Mouse (Mus musculus) cerebellum, adult 11-12 months (tissue): Measurements from ENCODE around the gene Rae1.

Experiments
- DNase-seq: peaks from one replicate; pipeline ENCODE4 v3.0.0; 2022

Gene Rae1

GRCm38 (mm10) chr2:172997748-172998147, 2.2 kb upstream of the Rae1 start:
- DNase-seq: no peak

DNA sequence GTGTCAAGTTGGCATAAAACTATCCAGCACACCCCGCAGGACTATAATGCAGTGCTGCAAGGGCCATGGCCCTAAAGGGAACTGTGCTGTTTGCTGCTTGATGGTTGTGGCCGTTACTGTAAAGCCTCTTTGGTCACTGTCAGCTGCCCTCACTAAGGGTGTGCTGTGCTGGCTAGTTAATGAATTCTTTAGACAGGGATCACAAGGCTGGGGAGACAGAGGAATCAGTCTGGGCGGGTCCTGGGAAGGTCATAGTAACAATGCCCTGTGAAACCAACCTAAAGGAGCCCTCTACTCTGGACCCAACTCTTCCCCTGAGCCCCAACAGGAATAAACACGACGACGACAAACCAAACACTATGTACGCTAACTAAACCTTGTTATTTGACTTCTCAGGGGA, 1.4 kb upstream of the Rae1 start:
- no peak for DNase-seq

- DNase-seq: no peak
These were observed 352 bp downstream of the Rae1 start for GRCm38 (mm10) chr2:173000285-173000652.

DNA sequence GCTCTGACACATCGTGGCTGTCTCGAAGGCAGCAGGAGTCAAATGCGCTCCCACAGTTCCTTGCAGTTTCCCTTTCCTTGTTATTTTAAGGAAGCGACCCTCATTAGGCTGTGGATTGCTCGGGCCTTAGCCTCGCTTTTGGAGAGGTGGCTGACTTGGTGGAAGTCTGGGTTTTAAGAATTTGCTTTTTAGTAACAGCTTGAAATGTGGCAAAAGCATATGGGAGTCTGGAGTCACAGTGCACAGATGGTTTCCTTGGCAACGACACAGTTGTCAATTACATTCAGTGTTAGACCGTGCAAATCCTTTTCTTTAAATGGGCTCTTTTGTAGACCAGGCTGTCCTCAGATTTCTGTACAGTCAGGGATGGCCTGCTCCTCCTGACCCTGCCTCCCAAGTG, 1.0 kb downstream of the Rae1 start:
- no peak for DNase-seq

DNA sequence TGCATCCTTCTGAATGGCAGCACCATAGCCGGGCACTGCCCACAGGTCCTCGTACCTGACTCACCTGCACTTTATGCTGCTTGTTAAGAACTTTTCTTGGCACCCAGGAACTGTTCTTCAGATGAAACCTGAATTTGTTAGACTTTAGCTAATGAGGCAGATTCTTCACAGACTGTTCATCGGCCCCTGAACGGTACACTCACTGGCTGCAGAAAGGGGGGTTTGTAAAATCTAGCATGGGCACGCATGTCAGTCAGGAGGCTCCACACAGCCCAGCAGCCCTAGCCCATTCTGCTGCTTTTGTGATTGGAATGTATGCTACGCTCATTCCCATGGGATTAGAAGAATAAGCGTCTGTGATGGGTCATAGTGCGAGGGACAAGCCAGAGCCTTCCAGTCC, 3.8 kb downstream of the Rae1 start:
- no peak for DNase-seq

DNA sequence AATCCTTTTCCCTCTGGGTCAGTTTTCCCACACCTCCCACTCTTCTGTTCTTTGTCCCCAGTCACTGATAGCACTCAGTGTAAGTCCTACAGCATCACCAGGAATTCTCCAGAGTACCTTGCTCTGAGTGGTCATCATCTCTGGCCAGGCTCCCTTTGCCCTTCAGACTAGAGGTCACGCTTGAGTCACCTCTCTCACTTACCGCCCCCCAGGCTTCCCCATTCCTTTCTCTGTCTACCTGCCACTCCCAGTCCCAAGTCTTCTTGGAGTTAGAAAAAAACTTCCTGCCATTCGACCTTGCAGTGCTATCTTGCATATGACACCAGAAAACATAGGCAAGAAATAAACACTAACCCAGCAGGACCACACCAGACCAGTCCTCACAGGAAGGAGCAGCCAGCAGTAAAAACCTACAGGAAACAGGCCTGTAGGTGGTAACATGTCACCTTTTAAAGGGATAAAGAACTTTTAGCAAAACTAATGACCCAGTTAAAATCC, 10.4 kb downstream of the Rae1 start:
- DNase-seq: no peak

DNA sequence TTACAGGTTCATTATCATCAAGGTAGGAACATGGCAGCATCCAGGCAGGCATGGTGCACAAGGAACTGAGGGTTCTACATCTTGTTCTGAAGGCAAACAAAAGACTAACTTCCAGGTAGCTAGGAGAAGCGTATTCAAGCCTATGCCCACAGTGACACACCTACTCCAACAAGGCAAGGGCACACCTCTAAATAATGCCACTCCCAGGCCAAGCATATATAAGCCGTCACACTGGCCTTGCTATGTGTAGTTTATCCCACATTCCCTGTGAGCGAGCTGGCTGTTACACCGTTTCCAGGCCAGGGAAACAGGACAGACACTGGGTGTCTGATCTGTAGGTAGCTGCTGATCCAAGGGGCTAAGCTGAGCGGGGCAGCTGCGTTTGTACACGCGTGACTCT, 11.5 kb downstream of the Rae1 start:
- DNase-seq: no peak

- no peak for DNase-seq
These were observed 14.9 kb downstream of the Rae1 start for GRCm38 (mm10) chr2:173014741-173015287.

GRCm38 (mm10) chr2:173017940-173018339, 18.0 kb downstream of the Rae1 start:
- no peak for DNase-seq

DNA sequence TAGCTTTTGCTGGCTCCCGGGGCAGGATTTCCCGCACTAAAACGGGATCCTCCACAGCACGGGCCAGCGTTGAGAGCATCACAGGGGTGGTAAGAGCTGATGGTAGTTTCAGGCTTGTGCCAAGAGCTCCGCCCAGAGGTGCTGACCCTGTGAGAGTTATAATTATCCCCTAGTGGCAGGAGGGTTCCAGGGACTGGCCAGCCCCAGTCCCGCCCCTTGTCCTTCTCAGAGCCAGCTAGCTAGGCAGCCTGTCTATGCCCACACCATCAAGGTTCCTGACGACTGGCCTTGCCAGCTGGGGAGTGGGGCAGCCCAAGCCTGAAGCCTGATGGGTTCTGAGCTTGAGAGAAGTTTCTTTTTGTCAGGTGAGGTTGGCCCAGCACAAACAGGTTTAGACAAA, 18.7 kb downstream of the Rae1 start:
- peak; percentile 39 for DNase-seq

GRCm38 (mm10) chr2:173019322-173019721, 19.4 kb downstream of the Rae1 start:
- no peak for DNase-seq

- peak; percentile 86 for DNase-seq
These were observed 19.9 kb downstream of the Rae1 start for GRCm38 (mm10) chr2:173019790-173020189.

DNA sequence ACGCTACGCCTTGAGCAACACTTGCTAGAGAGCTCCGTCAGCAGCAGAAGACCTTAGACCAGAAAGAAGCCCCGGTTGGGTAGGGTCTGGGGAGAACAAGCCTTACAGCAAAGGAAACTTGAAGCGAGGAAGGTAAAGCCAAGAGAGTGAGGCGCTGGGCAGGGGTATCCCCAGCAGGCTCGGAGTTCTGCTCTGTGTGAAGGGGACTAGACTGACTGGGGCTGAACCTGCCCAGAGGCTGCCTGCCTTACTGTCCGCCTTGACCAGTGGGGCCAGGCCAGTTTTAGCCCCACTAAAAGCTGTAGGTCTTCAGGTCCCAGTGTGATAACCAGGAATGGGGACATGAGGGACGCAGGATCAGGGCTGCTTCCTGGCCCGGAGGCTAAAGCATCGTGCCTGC, 20.5 kb downstream of the Rae1 start, which contains the start of gene Rbm38:
Gene Rbm38, plus strand, starts transcription at position 69 of the 400 bp plus-strand sequence.
- peak; percentile 32 for DNase-seq

- peak; percentile 91 for DNase-seq
These were observed 21.7 kb downstream of the Rae1 start for GRCm38 (mm10) chr2:173021633-173022055.

DNA sequence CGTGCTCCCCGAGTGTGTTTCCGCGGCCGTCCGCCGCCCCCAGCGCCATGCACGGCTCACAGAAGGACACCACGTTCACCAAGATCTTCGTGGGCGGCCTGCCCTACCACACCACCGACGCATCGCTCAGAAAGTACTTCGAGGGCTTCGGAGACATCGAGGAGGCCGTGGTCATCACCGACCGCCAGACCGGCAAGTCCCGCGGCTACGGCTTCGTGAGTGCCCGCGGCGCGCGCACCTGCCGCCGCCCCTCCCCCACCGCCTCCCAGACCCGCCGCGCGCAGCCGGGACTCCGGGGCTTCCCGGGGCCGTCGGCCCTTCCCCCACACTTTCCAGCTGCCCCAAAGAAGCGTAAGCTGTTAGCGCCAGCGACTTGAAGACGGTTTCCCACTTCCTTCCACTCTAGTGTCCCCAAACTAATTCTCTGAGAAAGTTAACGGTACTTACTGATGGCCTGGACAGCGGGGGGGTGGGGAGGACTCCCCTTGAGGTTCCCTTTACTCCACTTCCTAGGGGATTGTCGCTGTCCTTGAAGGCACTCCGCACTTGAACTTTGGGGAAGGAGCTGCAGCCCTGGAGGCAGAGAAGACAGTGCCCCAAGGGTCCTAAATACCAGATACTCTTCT, 22.3 kb downstream of the Rae1 start:
- peak; percentile 65 for DNase-seq

- no peak for DNase-seq
These were observed 22.9 kb downstream of the Rae1 start for GRCm38 (mm10) chr2:173022813-173023212.

DNA sequence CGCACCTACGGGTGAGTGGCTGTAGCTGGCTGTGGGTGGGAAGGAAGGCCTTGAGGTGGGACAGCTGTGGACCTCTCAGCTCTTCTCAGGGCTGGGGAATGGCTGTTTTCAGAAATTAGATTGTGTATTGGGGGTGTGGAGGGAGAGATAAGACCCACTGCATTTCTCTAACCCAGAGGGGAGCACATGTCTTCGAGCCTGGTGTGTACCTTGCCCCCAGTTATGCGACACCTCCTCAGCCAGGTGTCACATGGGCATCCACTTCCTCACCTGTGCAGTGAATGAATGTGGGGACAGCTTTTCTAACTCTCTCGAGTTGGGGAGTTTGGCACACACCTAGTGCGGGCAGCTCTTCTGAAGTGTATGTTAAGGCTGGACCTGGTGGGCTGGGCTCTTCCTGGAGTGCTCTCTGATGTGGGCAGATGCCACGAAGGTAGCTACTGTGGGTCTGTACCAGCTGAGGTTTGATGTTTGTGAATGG, 23.5 kb downstream of the Rae1 start:
- no peak for DNase-seq

DNA sequence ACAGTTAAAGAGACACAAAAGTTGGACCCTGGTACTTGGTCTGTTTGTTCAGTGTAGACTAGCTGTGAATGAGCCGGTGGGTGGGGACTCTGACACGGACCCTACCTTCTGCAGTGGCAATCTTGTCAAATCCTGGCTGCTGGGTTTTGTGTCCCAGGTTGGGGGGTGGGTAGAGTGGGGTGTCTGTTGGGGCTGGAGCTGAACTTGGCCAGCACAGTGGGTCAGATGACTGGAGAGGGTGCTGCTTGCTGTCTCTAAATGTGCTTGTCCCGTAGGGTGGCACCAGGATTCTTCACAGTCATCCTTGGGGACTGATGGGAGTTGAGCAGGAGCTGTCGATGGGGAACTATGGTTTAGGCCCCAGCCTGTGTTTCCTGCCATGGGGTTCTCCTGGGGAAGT, 24.0 kb downstream of the Rae1 start:
- no peak for DNase-seq

DNA sequence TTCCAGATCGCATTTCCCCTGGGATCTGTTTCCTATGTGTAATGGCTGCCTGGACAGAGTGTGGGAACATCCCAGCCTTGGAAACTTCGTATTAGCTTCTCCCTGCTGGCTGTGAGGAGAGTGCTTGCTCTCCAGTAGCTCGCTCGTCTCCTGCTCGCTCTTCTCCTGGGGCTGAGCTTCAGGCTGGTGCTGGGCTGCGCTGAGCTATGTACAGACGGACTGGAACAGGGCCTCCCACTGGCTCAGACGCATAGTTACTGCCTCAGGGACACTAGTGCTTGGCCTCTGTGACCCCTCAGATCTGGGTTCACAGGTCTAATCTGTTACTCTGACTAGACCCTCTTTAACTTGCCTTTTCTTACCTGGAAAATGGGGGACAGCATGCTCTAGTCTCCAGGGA, 24.5 kb downstream of the Rae1 start:
- DNase-seq: no peak

GRCm38 (mm10) chr2:173024938-173025337, 25.0 kb downstream of the Rae1 start:
- peak; percentile 65 for DNase-seq

DNA sequence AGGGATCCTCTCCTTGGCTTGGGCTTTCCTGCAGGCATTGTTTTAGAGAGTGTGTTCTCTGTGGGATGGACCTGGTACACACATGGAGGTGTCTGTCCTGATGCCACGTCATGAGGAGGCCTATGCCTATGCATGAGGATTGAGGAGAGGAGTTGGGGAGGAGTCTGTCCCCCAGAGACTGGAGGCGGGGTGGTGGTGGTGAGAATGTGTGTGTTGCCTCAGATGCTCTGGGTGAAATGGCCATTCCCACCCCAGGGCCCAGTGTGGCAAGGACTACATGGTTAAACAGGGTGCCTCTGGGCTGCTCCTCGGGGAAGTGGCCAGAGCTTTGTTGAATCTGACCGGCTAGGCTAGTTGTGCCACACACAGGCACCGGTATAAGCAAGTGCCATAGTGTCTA, 26.4 kb downstream of the Rae1 start:
- no peak for DNase-seq

DNA sequence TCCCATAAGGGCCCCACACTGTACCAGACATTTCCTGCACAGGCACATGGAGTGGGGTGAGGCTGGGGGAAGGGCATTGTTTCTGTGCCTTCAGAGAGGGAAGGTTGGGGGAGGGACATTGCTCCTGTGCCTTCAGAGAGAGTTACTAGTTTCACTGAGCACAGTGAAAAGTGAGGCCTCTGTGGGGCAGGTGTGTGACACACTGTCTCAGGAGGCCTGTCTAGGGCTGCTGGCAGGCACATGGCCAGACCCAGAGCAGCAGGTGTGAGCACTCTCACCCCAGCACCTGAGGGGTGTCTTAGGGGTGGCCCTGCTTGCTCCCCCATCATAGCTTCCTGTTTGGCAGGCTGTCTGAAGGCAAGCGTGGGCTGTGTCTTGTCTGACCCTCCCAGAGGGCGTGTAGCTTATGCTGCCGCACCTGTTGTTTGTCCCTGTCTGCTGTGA, 26.8 kb downstream of the Rae1 start:
- DNase-seq: no peak

DNA sequence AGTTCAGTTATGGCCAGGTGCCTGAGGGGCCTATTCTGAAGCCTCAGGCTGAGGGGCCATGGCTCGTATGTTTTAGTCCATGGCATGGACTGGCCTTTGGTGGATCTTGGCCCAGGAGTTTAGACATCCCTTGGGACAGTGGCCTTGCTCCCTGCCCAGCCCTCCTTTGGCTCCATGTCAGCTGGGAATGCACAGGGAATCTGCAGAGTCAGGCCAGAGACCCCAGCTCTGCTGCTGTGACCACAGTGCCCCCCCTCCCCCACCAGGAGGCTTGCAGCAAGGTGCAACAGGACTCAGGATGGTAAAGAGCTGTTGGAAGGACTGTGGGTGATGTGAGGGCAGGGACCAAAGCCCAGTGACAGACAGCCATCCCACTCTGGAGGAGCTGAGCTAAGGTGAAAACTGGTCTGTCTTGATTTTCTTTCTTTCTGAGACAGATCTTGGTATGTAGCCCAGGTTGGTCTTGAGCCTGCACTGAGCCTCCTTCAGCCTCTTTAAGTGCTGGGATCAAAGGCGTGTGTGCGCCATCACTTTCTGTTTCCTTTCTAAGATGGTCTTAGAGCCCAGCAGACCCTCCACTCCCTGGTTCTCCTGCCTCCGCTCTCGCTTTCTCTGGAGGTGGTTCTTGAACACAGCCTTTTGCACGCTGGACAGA, 27.4 kb downstream of the Rae1 start:
- no peak for DNase-seq

GRCm38 (mm10) chr2:173027824-173028495, 28.0 kb downstream of the Rae1 start:
- no peak for DNase-seq
